Comparison of ENCODE assay signal across 17 mouse cellular contexts in genomic region chr12:91027681-91028080, GRCm38 (mm10).
DNase-seq lines count a peak whose midpoint lies in the region; ATAC-seq lines count a peak whose summit lies in the region.
"Had no signal": no experiment of that assay in that cellular context is flagged by ENCODE, and none has a peak within 500 bp of the region (broad histone marks: within the 10 kb centered on the region; RNA-seq: fewer than 3 reads in every experiment).

No protein-coding gene starts in this region.

- H3K4me1 ChIP-seq in heart, embryonic 10.5 days, result no peaks in the 10 kb centered on the region
- 0 out of 2 replicates have a peak, but pooled peaks cover 5% of the 10 kb centered on the region for H3K4me1 ChIP-seq in lung, embryonic 16.5 days (replicated peaks; ENCODE audit: control insufficient read depth, insufficient read depth, low read length)
- H3K4me1 ChIP-seq in stomach, embryonic 16.5 days (ENCODE audit: control insufficient read depth, insufficient read depth, low read length), result no peaks in the 10 kb centered on the region
- H3K4me1 ChIP-seq: liver, embryonic 13.5 days; midbrain, embryonic 12.5 days had no signal

- H3K27ac ChIP-seq in heart, embryonic 10.5 days, result no peak overlapping the region
- H3K27ac ChIP-seq in lung, embryonic 16.5 days (ENCODE audit: low read length), result peak overlapping the region; percentile 83
- H3K27ac ChIP-seq in stomach, embryonic 16.5 days (ENCODE audit: low read length), result peak overlapping the region; percentile 14; the same call in 1 of the 2 replicates
- H3K27ac ChIP-seq: liver, embryonic 13.5 days; midbrain, embryonic 12.5 days had no signal

- intact Hi-C loops in heart, postnatal 14 days (cut with DNase I), result no loop called here
- intact Hi-C loops in gastrocnemius, postnatal 36 days (cut with DNase I), result no loop called here
- intact Hi-C loops in left cerebral cortex, postnatal 14 days (cut with DNase I), result no loop called here

- no peak overlapping the region for H3K9ac ChIP-seq in lung, embryonic 16.5 days (ENCODE audit: low read length)
- H3K9ac ChIP-seq in stomach, embryonic 16.5 days (ENCODE audit: low read length), result no peak overlapping the region
- H3K9ac ChIP-seq: forebrain, postnatal 0 days; liver, embryonic 13.5 days; midbrain, embryonic 12.5 days had no signal

- H3K4me2 ChIP-seq in lung, embryonic 16.5 days (ENCODE audit: low read depth, low read length), result no peak overlapping the region
- no peak overlapping the region for H3K4me2 ChIP-seq in stomach, embryonic 16.5 days (ENCODE audit: low read depth, low read length)
- H3K4me2 ChIP-seq: liver, embryonic 13.5 days; midbrain, embryonic 12.5 days had no signal

- no peak overlapping the region for H3K4me3 ChIP-seq in heart, embryonic 10.5 days
- H3K4me3 ChIP-seq in lung, embryonic 16.5 days (ENCODE audit: low read length), result no peak overlapping the region
- H3K4me3 ChIP-seq in stomach, embryonic 16.5 days (replicated peaks; ENCODE audit: low read length), result no peak overlapping the region
- H3K4me3 ChIP-seq: liver, embryonic 13.5 days; midbrain, embryonic 12.5 days; myocyte had no signal

- H3K36me3 ChIP-seq in heart, embryonic 10.5 days, result no peaks in the 10 kb centered on the region
- H3K36me3 ChIP-seq in lung, embryonic 16.5 days (ENCODE audit: control insufficient read depth, insufficient read depth, low read length), result no peaks in the 10 kb centered on the region
- no peaks in the 10 kb centered on the region for H3K36me3 ChIP-seq in stomach, embryonic 16.5 days (ENCODE audit: control insufficient read depth, insufficient read depth, low read length)
- H3K36me3 ChIP-seq: G1E; liver, embryonic 13.5 days; midbrain, embryonic 12.5 days had no signal

- no peaks in the 10 kb centered on the region for H3K9me3 ChIP-seq in heart, embryonic 10.5 days
- no peaks in the 10 kb centered on the region for H3K9me3 ChIP-seq in lung, embryonic 16.5 days (ENCODE audit: control insufficient read depth, low read length)
- H3K9me3 ChIP-seq in stomach, embryonic 16.5 days (replicated peaks; ENCODE audit: control insufficient read depth, low read length), result no peaks in the 10 kb centered on the region
- H3K9me3 ChIP-seq: G1E; liver, embryonic 13.5 days; midbrain, embryonic 12.5 days had no signal

- peak; percentile 16 to 25 for DNase-seq in heart, postnatal 14 days
- no peak for DNase-seq in heart, embryonic 10.5 days (ENCODE audit: low spot score)
- DNase-seq in lung, adult 18-20 months, result no peak
- peak; percentile 8 to 16 for DNase-seq in gastrocnemius, postnatal 36 days
- no peak for DNase-seq in left cerebral cortex, postnatal 14 days (ENCODE audit: low spot score in 2 of 2)
- no peak for DNase-seq in left cerebral cortex, adult 11 months (ENCODE audit: low spot score)
- DNase-seq: cerebellum, adult 11-12 months; forebrain, postnatal 0 days; kidney, adult 18-20 months; kidney, postnatal 4 days; liver, embryonic 13.5 days; thymus, adult 2 months had no signal

- H3K27me3 ChIP-seq in heart, embryonic 10.5 days (ENCODE audit: insufficient read depth, poor library complexity, severe bottlenecking), result no peaks in the 10 kb centered on the region
- H3K27me3 ChIP-seq in lung, embryonic 16.5 days (ENCODE audit: control insufficient read depth, insufficient read depth, low read depth, low read length), result no peaks in the 10 kb centered on the region
- no peaks in the 10 kb centered on the region for H3K27me3 ChIP-seq in stomach, embryonic 16.5 days (ENCODE audit: control insufficient read depth, insufficient read depth, low read length)
- H3K27me3 ChIP-seq: liver, embryonic 13.5 days; midbrain, embryonic 12.5 days had no signal

- 82% methylated on average over 9 of the region's 9 CpGs for WGBS in heart, embryonic 10.5 days
- 29% methylated on average over 9 of the region's 9 CpGs for WGBS in lung, embryonic 16.5 days
- 28% methylated on average over 9 of the region's 9 CpGs for WGBS in stomach, embryonic 16.5 days

- peak; percentile 68 for ATAC-seq in lung, embryonic 16.5 days (ENCODE audit: low read depth)
- peak; percentile 81 for ATAC-seq in stomach, embryonic 16.5 days (ENCODE audit: insufficient read depth, low FRiP score)
- ATAC-seq: forebrain, postnatal 0 days had no signal

Comparison
In these comparisons a context has a peak if more than half of its experiments do, and no peak if none do; other contexts are left out.
1. DNase-seq: peak in heart, postnatal 14 days (2 of 2) and gastrocnemius, postnatal 36 days (2 of 2); none in heart, embryonic 10.5 days (single experiment), lung, adult 18-20 months (0 of 2), left cerebral cortex, postnatal 14 days (0 of 2) and left cerebral cortex, adult 11 months (single experiment).